Mouse (Mus musculus) midbrain, embryonic 13.5 days (tissue): Measurements from ENCODE around the gene H2-T23. TPM values are rescaled to one million over a fixed set of nuclear protein-coding genes. Genes with fewer than 3 reads are reported as not detected.
"Not testable (repeated sequence)": the region's sequence is repeated elsewhere in the genome, so short reads cannot be mapped to it uniquely, and the experiment has no call there.

Experiments
- ATAC-seq: fragments of 200-750 bp; cut with Nextera tagmentation; 2 replicates; pipeline ENCODE4 v1.8.0; 2017; ENCODE audit warnings: mild to moderate bottlenecking, moderate TSS enrichment, moderate library complexity
- H3K27ac ChIP-seq: fragments of 300-500 bp; sonication (generic); 2 replicates; pipeline ENCODE4 v1.5.1; 2015; ENCODE audit warnings: inconsistent platforms, mild to moderate bottlenecking, moderate library complexity
- H3K27me3 ChIP-seq: fragments of 300-500 bp; sonication (generic); 2 replicates; pipeline ENCODE4 v1.6.1; 2015; ENCODE audit warnings: mild to moderate bottlenecking, inconsistent platforms
- H3K36me3 ChIP-seq: fragments of 300-500 bp; sonication (generic); 2 replicates; pipeline ENCODE4 v1.6.1; 2015; ENCODE audit warnings: mild to moderate bottlenecking, inconsistent platforms
- H3K4me1 ChIP-seq: fragments of 300-500 bp; sonication (generic); replicated peaks from 2 replicates; pipeline ENCODE4 v1.6.1; 2015; ENCODE audit warnings: inconsistent platforms
- H3K4me2 ChIP-seq: fragments of 300-500 bp; sonication (generic); replicated peaks from 2 replicates; pipeline ENCODE4 v1.6.1; 2015; ENCODE audit warnings: moderate library complexity, mild to moderate bottlenecking, inconsistent platforms
- H3K4me3 ChIP-seq: fragments of 300-500 bp; sonication (generic); replicated peaks from 2 replicates; pipeline ENCODE4 v1.5.1; 2015; ENCODE audit warnings: mild to moderate bottlenecking, inconsistent platforms
- H3K9ac ChIP-seq: fragments of 300-500 bp; sonication (generic); replicated peaks from 2 replicates; pipeline ENCODE4 v1.6.1; 2015; ENCODE audit warnings: mild to moderate bottlenecking, inconsistent platforms
- H3K9me3 ChIP-seq: fragments of 300-500 bp; sonication (generic); 2 replicates; pipeline ENCODE4 v1.6.1; 2016; ENCODE audit warnings: mild to moderate bottlenecking, inconsistent platforms
- WGBS: fragments of 180-500 bp; shearing (Covaris S2); methylation state at CpG from one replicate; pipeline ENCODE4 v1.1.7; 2015; 5-methylcytosine and 5-hydroxymethylcytosine counted together
- polyA plus RNA-seq: library from polyadenylated mRNA; unstranded; fragments of >200 nt; fragmentation: Nextera tagmentation; extraction: Ambion mirVana; gene quantifications from 2 replicates; pipeline ENCODE4 v1.2.1, GENCODE M21; 2015

H2-T23 gene
- 4.3 and 5.2 TPM in 2 replicates for polyA plus RNA-seq

GRCm38 (mm10) chr17:36032351-36032875 is at the start of gene H2-T23:
Gene H2-T23, minus strand, starts transcription at chr17:36032855.
- Histone ChIP-seq H3K4me1 (peaks cover 12% of the 10 kb centered on the region), H3K9ac (peak within 1 kb of the TSS; percentile 69), H3K4me2 (peak within 1 kb of the TSS; percentile 82), H3K4me3 (peak within 1 kb of the TSS; percentile 46)
- not testable (repeated sequence) for H3K36me3 ChIP-seq, H3K27me3 ChIP-seq, H3K27ac ChIP-seq, H3K9me3 ChIP-seq
- peak; percentile 38; the same call in 1 of the 2 replicates for ATAC-seq
- WGBS = 0% methylated on average over 25 of the region's 25 CpGs

- H3K9ac ChIP-seq, H3K36me3 ChIP-seq, H3K4me2 ChIP-seq, H3K9me3 ChIP-seq, H3K27ac ChIP-seq, H3K4me3 ChIP-seq, ATAC-seq: not testable (repeated sequence)
- Histone ChIP-seq H3K4me1 (peaks cover 12% of the 10 kb centered on the region), H3K27me3 (peaks cover 30% of the 10 kb centered on the region)
These were observed 49.2 kb upstream of the H2-T23 start for GRCm38 (mm10) chr17:36081901-36082300.

DNA sequence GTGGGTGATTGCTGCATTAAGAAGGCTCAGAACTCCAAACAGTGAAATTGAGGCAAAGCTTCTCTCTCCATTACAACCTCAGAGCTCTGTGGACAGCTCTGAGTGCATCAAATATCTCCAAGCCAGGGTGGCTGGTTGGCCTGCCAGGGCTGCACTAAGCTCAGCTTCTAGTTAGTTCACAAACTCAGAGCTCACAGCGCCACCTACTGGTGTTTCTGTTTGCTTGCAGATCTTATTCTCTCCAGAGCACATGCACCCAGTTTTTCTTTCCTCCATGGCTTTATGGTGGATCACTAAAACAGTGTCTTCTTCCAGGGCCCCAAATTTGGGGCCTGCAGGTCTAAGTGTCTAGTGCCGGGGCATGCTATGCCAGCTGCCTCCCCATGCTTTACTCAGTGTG is 28.2 kb upstream of the H2-T23 start:
- Histone ChIP-seq H3K36me3 (no peaks in the 10 kb centered on the region), H3K27me3 (no peaks in the 10 kb centered on the region), H3K4me3 (no peak overlapping the region), H3K27ac (no peak overlapping the region), H3K9ac (no peak overlapping the region), H3K9me3 (no peaks in the 10 kb centered on the region), H3K4me2 (no peak overlapping the region), H3K4me1 (no peaks in the 10 kb centered on the region)
- WGBS = 30% methylated on average over 2 of the region's 2 CpGs
- ATAC-seq = peak; percentile 27; the same call in 1 of the 2 replicates

DNA sequence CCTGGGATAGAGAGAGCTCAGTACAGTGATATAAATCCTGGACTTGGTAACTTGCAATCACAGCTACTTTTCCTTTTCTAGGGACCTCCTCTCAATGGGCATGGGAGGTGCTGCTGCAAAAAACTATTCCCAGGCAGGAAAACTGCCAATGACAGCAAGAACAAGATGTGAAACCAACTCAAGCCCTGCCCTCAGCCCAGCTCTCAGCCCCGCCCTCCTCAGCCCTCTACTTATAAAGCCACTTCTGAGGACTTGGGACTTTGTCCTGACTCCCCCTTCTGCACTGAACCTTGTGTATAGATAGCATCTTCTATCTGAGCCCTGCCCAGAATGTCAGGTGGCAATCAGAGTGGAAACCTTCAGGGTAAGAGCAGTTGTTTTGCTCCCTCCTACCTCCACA is 25.7 kb upstream of the H2-T23 start, which contains the start of gene Gm11127:
Gene Gm11127, minus strand, starts transcription at position 10 of the 400 bp plus-strand sequence.
- WGBS = 67% methylated on average over 1 of the region's 1 CpGs
- not testable (repeated sequence) for H3K4me3 ChIP-seq, H3K27me3 ChIP-seq, H3K9me3 ChIP-seq, H3K4me1 ChIP-seq, ATAC-seq, H3K9ac ChIP-seq, H3K4me2 ChIP-seq, H3K27ac ChIP-seq, H3K36me3 ChIP-seq

DNA sequence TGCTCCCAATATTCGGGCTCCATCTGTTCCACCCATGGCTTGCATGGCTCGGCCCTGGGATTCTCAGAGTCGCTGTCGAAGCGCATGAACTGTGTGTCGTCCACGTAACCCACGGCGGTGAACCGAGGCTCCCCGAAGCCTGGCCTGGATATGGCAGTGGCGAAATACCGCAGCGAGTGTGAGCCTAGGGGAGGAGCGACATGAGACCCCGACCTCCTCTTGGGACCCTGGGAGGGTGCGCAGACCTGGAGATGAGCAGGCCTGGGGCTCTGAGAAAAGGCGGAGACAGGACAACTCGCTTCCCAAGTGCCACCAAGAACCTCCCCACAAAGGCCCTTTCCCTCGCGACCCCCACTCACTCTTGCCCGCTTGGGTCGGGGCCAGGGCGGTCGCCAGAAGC is 25.3 kb upstream of the H2-T23 start:
- WGBS = 89% methylated on average over 25 of the region's 25 CpGs
- H3K4me3 ChIP-seq, H3K27me3 ChIP-seq, H3K4me1 ChIP-seq, H3K36me3 ChIP-seq, H3K27ac ChIP-seq, H3K9ac ChIP-seq, H3K4me2 ChIP-seq, ATAC-seq, H3K9me3 ChIP-seq: not testable (repeated sequence)

DNA sequence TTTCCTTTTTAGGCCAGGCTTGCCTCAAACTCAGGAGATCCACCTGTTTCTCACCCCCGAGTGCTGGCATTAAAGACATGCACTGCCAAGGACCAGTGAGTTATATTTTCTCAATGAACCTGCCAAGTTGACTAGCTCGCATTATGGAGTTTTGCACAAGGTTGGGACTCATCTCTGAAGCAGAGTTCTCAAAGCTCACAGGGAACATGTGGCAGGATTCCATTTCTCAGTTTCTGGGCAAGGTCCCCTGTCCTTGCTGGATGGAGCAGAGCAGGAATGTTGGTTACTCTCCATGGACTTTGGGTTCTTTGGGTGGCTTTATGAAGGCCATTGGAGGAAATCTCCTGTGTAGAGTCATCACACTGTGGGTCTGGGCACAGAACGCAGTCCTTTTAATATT is 10.6 kb upstream of the H2-T23 start:
- WGBS = 89% methylated on average over 3 of the region's 3 CpGs

DNA sequence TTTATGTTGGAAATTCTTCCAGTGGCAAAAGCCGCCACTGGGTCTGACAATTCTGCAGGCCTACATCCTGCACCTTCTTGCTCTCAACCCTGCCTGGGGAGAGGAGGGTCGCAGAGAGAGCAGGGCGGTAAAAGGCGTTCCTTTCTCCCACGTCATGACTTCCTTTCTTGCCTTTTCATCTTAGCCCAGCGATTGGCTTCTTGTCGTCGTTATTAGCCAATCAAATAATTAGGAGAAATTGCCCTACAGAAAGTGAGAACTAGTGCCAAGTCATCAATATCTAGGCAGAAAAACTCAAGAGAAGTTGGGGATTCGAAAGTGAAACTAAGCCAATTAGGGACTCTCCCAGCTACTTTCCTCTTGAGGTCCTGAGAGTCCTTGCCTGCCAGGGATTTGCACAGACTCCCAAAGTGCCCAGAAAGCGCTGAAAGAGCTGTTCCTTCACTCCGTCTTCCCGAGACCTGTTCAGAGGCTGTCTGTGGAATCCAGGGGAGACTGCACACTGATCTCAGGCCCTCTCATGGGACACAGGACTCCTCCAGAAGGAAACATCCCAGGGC is 10.0 kb upstream of the H2-T23 start, which contains the start of the genes H2-T22 and Gm6034:
Gene H2-T22, minus strand, starts transcription at position 138 of the 560 bp plus-strand sequence.
Gene Gm6034, plus strand, starts transcription at position 352 of the 560 bp plus-strand sequence.
- H3K4me2 ChIP-seq = peak within 1 kb of the TSS; percentile 67
- peaks cover 14% of the 10 kb centered on the region; the same call in 1 of the 2 replicates for H3K27me3 ChIP-seq
- peak within 1 kb of the TSS; percentile 53 for H3K9ac ChIP-seq
- peak within 1 kb of the TSS; percentile 35 for H3K4me3 ChIP-seq
- not testable (repeated sequence) for H3K36me3 ChIP-seq, H3K27ac ChIP-seq, H3K9me3 ChIP-seq
- peaks cover 11% of the 10 kb centered on the region; the same call in 1 of the 2 replicates for H3K4me1 ChIP-seq
- ATAC-seq = peak; percentile 93
- WGBS = under 1% methylated on average over 12 of the region's 12 CpGs

More for the DNA sequence above, 10.6 kb upstream of the H2-T23 start:
- Histone ChIP-seq H3K4me1 (peaks cover 11% of the 10 kb centered on the region; the same call in 1 of the 2 replicates), H3K9ac (no peak overlapping the region), H3K27ac (no peak overlapping the region), H3K36me3 (no peaks in the 10 kb centered on the region), H3K4me2 (peak overlapping the region; percentile 67), H3K9me3 (no peaks in the 10 kb centered on the region), H3K4me3 (peak overlapping the region; percentile 35; the same call in 1 of the 2 replicates), H3K27me3 (peaks cover 14% of the 10 kb centered on the region; the same call in 1 of the 2 replicates)
- ATAC-seq = no peak

DNA sequence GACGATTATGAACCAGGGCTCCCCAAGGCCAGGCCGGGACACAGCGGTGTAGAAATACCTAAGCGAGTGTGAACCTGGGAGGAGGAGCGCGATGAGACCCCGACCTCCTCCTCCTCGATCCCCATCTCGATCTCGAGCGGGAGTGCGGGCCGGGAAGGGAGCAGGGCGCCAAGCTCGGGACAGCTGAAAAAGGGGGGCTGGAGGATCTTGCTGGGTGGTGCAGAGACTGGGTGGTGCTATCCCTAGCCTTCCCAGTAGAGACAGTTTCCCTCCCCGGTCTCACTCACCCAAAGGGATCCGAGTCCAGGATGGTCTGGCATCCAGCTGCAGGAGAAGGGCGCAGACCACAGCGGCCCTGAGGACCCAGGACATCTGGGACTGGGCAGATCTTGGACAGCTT is 9.4 kb upstream of the H2-T23 start:
- H3K27ac ChIP-seq, H3K9me3 ChIP-seq, H3K36me3 ChIP-seq: not testable (repeated sequence)
- peaks cover 14% of the 10 kb centered on the region; the same call in 1 of the 2 replicates for H3K27me3 ChIP-seq
- peak overlapping the region; percentile 35 for H3K4me3 ChIP-seq
- H3K9ac ChIP-seq = peak overlapping the region; percentile 53
- peaks cover 11% of the 10 kb centered on the region; the same call in 1 of the 2 replicates for H3K4me1 ChIP-seq
- peak; percentile 73 for ATAC-seq
- 1% methylated on average over 19 of the region's 19 CpGs for WGBS
- H3K4me2 ChIP-seq = peak overlapping the region; percentile 67

DNA sequence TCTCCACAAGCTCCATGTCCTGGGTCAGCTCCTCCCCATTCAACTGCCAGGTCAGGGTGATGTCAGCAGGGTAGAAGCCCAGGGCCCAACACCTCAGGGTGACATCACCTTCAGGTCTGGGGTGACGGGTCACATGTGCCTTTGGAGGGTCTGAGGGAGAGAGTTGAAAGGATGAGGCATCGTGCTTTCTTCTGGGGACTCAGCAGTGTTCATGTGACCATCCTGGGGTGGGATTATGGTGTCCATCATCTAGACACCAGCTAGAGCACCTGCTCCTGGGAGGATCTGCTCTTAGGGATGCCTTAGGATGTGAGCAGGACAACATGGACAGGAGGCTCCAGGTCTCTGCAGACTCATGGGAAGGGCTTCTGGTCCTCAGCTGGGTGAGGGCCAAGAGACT is 7.9 kb upstream of the H2-T23 start:
- H3K9me3 ChIP-seq, ATAC-seq, H3K4me3 ChIP-seq, H3K27ac ChIP-seq, H3K36me3 ChIP-seq, H3K4me2 ChIP-seq, H3K9ac ChIP-seq: not testable (repeated sequence)
- Histone ChIP-seq H3K27me3 (peaks cover 14% of the 10 kb centered on the region; the same call in 1 of the 2 replicates), H3K4me1 (peaks cover 11% of the 10 kb centered on the region; the same call in 1 of the 2 replicates)
- WGBS = 88% methylated on average over 2 of the region's 2 CpGs

DNA sequence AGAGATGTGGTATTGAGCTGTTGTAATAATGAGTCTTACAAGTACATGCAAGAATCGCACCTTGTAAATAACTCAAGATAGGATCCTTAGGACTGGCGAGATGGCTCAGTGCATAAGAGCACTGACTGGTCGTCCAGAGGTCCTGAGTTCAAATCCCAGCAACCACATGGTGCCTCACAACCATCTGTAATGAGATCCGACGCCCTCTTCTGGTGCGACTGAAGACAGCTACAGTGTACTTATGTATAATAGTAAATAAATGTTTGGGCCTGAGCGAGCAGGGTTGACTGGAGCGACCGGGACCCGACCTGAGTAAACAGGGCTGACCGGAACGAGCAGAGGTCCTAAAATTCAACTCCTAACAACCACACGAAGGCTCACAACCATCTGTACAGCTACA is 3.5 kb upstream of the H2-T23 start:
- not testable (repeated sequence) for H3K4me3 ChIP-seq, H3K4me2 ChIP-seq, H3K9me3 ChIP-seq, H3K36me3 ChIP-seq, H3K27ac ChIP-seq, ATAC-seq, H3K27me3 ChIP-seq, H3K9ac ChIP-seq
- WGBS = 89% methylated on average over 13 of the region's 13 CpGs
- peaks cover 12% of the 10 kb centered on the region for H3K4me1 ChIP-seq

DNA sequence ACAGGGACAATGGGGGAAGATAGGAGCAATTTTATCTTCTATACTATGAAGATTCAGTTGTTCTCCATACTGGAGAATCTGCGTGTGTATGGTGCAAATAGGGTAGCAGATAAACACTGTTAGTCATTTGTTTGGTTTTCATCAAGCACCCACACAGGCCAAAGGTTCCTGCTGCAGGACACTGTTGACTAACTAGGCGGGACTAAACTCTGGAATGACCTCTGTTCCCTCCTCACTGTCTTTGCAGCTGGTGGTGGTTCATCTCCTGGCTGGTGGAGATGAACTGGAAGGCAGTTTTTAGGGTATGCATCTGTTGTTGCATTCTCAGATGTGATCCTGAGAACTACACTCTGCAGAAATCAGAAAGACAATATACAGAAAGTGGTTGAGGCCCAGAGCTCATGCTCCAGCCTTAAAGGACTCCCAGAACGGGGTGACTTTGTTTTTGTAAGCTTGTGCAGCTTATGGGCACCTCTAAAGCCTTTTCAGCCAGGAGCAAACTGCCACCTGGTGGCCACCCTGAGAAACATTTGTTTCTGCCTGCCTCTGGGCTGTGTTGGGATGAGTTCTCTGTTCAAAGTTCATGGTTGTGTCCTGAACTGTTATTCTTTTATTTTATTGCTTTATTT is 2.5 kb upstream of the H2-T23 start:
- WGBS = 41% methylated on average over 3 of the region's 3 CpGs
- ATAC-seq, H3K4me3 ChIP-seq: not testable (repeated sequence)

DNA sequence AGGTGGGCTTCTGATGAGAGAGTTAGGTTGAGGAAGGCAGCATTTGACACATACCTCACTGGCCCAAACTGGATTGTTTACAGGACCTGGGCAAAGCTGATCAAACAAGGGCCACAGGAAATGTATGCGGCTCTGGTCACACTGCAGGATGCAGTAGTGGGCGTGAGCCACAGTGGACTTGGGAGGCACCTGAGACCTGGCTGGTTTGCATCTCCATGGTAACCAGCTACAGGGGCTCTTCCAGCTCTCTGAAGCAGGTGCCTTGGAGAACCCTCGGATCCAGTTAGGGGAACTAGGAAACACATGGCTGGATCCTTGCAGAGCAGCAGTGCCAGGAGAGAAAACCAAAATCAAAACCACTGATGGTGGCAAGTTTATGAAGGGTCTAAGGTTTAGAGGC is 1.9 kb upstream of the H2-T23 start:
- WGBS = 60% methylated on average over 3 of the region's 3 CpGs
- not testable (repeated sequence) for H3K27ac ChIP-seq, H3K9me3 ChIP-seq, H3K9ac ChIP-seq, H3K4me3 ChIP-seq, H3K27me3 ChIP-seq, ATAC-seq, H3K4me2 ChIP-seq, H3K36me3 ChIP-seq
- H3K4me1 ChIP-seq = peaks cover 12% of the 10 kb centered on the region

More for the DNA sequence above, 2.5 kb upstream of the H2-T23 start:
- H3K4me1 ChIP-seq = peaks cover 12% of the 10 kb centered on the region
- not testable (repeated sequence) for H3K9ac ChIP-seq, H3K4me2 ChIP-seq, H3K27ac ChIP-seq, H3K27me3 ChIP-seq, H3K36me3 ChIP-seq, H3K9me3 ChIP-seq
